In genomic region chr14:62838336-62838735, GRCm38 (mm10) we compare ENCODE assay signal across 8 mouse cellular contexts. TPM values are rescaled to one million over a fixed set of nuclear protein-coding genes. Genes with fewer than 3 reads are reported as not detected.
DNase-seq lines count a peak whose midpoint lies in the region; ATAC-seq lines count a peak whose summit lies in the region.

No protein-coding gene starts in this region.

- no peaks in the 10 kb centered on the region for H3K9me3 ChIP-seq in forebrain, embryonic 12.5 days
- H3K9me3 ChIP-seq in kidney, embryonic 16.5 days (ENCODE audit: low read length), result no peaks in the 10 kb centered on the region
- no peaks in the 10 kb centered on the region for H3K9me3 ChIP-seq in midbrain, embryonic 10.5 days (replicated peaks)

- H3K27ac ChIP-seq in forebrain, embryonic 12.5 days, result peak overlapping the region; percentile 61; the same call in 1 of the 2 replicates
- H3K27ac ChIP-seq in kidney, embryonic 16.5 days (ENCODE audit: low read length), result peak overlapping the region; percentile 77
- H3K27ac ChIP-seq in midbrain, embryonic 10.5 days (replicated peaks), result peak overlapping the region; percentile 89

- WGBS in forebrain, embryonic 12.5 days, result 13% methylated on average over 9 of the region's 9 CpGs
- 9% methylated on average over 9 of the region's 9 CpGs for WGBS in kidney, embryonic 16.5 days
- WGBS in midbrain, embryonic 10.5 days, result 14% methylated on average over 9 of the region's 9 CpGs

- H3K4me3 ChIP-seq in forebrain, embryonic 12.5 days (replicated peaks), result peak overlapping the region; percentile 89
- peak overlapping the region; percentile 89 for H3K4me3 ChIP-seq in kidney, embryonic 16.5 days (ENCODE audit: low read length)
- H3K4me3 ChIP-seq in midbrain, embryonic 10.5 days, result peak overlapping the region; percentile 91

- peak; percentile 91 for DNase-seq in heart, adult 11 months
- DNase-seq in heart, postnatal 4 days, result no peak
- no peak for DNase-seq in midbrain, embryonic 10.5 days (ENCODE audit: low spot score)
- DNase-seq in frontal cortex, postnatal 36 days (ENCODE audit: low spot score in 2 of 2), result no peak
- DNase-seq in urinary bladder, postnatal 10 days (ENCODE audit: low spot score), result no peak

- no peak for ATAC-seq in forebrain, embryonic 12.5 days (ENCODE audit: low FRiP score)
- ATAC-seq in kidney, embryonic 16.5 days (ENCODE audit: low FRiP score, low TSS enrichment), result no peak
- ATAC-seq in monocyte, adult 5-6 weeks (replicated peaks; ENCODE audit: insufficient number of reproducible peaks, low FRiP score, low TSS enrichment, poor library complexity, severe bottlenecking), result no peak

- H3K36me3 ChIP-seq in forebrain, embryonic 12.5 days (replicated peaks), result no peaks in the 10 kb centered on the region
- H3K36me3 ChIP-seq in kidney, embryonic 16.5 days (ENCODE audit: insufficient read depth, low read length), result no peaks in the 10 kb centered on the region
- H3K36me3 ChIP-seq in midbrain, embryonic 10.5 days, result peaks cover 16% of the 10 kb centered on the region

- H3K4me1 ChIP-seq in forebrain, embryonic 12.5 days, result peaks cover 24% of the 10 kb centered on the region
- peaks cover 26% of the 10 kb centered on the region for H3K4me1 ChIP-seq in kidney, embryonic 16.5 days (ENCODE audit: insufficient read depth, low read length)
- H3K4me1 ChIP-seq in midbrain, embryonic 10.5 days, result peaks cover 39% of the 10 kb centered on the region

- no peaks in the 10 kb centered on the region for H3K27me3 ChIP-seq in forebrain, embryonic 12.5 days
- H3K27me3 ChIP-seq in kidney, embryonic 16.5 days (ENCODE audit: insufficient read depth, low read length), result no peaks in the 10 kb centered on the region
- H3K27me3 ChIP-seq in midbrain, embryonic 10.5 days (ENCODE audit: low read depth, poor library complexity, severe bottlenecking), result no peaks in the 10 kb centered on the region

- H3K4me2 ChIP-seq in forebrain, embryonic 12.5 days, result peak overlapping the region; percentile 67
- peak overlapping the region; percentile 62 for H3K4me2 ChIP-seq in kidney, embryonic 16.5 days (replicated peaks; ENCODE audit: low read depth, low read length)

- H3K9ac ChIP-seq in forebrain, embryonic 12.5 days, result peak overlapping the region; percentile 84
- peak overlapping the region; percentile 83 for H3K9ac ChIP-seq in kidney, embryonic 16.5 days (replicated peaks; ENCODE audit: low read length)

RNA-seq across cellular contexts. Expression of gene Wdfy2, which starts 0.9 kb away (rescaled TPM):
- 1 to 10 TPM; 8.0 to 8.3 TPM for total RNA-seq in heart, postnatal 4 days (2021)
- polyA plus RNA-seq in forebrain, embryonic 12.5 days (2016; fragmentation: Nextera tagmentation; extraction: Ambion mirVana), result 15.1 and 15.3 TPM in 2 replicates
- 8.0 and 9.2 TPM in 2 replicates for polyA plus RNA-seq in kidney, embryonic 16.5 days (2015; fragmentation: Nextera tagmentation; extraction: Ambion mirVana)
- polyA plus RNA-seq in midbrain, embryonic 10.5 days (2016; fragmentation: Nextera tagmentation; extraction: Ambion mirVana), result 14.8 and 15.5 TPM in 2 replicates
- 29.0 to 31.6 TPM (median 29.2 TPM) in 3 replicates for total RNA-seq in monocyte, adult 5-6 weeks (2017)
